Mouse (Mus musculus) lung, embryonic 14.5 days (tissue): ENCODE measurements at regions not wholly inside any gene's neighbourhood (a gene's known extent, or its start where the extent isn't known, plus 50 kb on each side); places are given as distances from the start of the nearest gene placed in this dataset.

Source experiments
- ATAC-seq: fragments of 200-750 bp; cut with Nextera tagmentation; 2 replicates; pipeline ENCODE4 v1.8.0; 2017; ENCODE audit warnings: mild to moderate bottlenecking, moderate TSS enrichment, moderate library complexity; ENCODE audit not compliant: insufficient read depth
- DNase-seq: peaks from one replicate; pipeline ENCODE4 v3.0.0-alpha.2; 2015
- H3K27ac ChIP-seq: fragments of 300-500 bp; sonication (generic); 2 replicates; pipeline ENCODE4 v1.5.1; 2014; ENCODE audit warnings: low read depth, mild to moderate bottlenecking, moderate library complexity
- H3K27me3 ChIP-seq: fragments of 300-500 bp; sonication (generic); 2 replicates; pipeline ENCODE4 v1.6.1; 2014; ENCODE audit warnings: low read length, control low read depth; ENCODE audit not compliant: insufficient read depth
- H3K36me3 ChIP-seq: fragments of 300-500 bp; sonication (generic); 2 replicates; pipeline ENCODE4 v1.6.1; 2014; ENCODE audit warnings: control low read depth; ENCODE audit not compliant: insufficient read depth
- H3K4me1 ChIP-seq: fragments of 300-500 bp; sonication (generic); 2 replicates; pipeline ENCODE4 v1.6.1; 2014; ENCODE audit warnings: antibody characterized with exemption, control low read depth; ENCODE audit not compliant: insufficient read depth
- H3K4me2 ChIP-seq: fragments of 300-500 bp; sonication (generic); 2 replicates; pipeline ENCODE4 v1.6.1; 2014; ENCODE audit warnings: mild to moderate bottlenecking
- H3K4me3 ChIP-seq: fragments of 300-500 bp; sonication (generic); 2 replicates; pipeline ENCODE4 v1.5.1; 2014; ENCODE audit warnings: low read depth, low read length
- H3K9ac ChIP-seq: fragments of 300-500 bp; sonication (generic); 2 replicates; pipeline ENCODE4 v1.6.1; 2014
- H3K9me3 ChIP-seq: fragments of 300-500 bp; sonication (generic); 2 replicates; pipeline ENCODE4 v1.6.1; 2016; ENCODE audit warnings: low read depth, low read length, control low read depth
- CTCF ChIP-seq: IDR thresholded peaks from 2 replicates; pipeline ENCODE4 v1.5.1; 2016; ENCODE audit warnings: antibody characterized with exemption, low read depth
- WGBS: fragments of 180-500 bp; shearing (Covaris S2); extraction: QIAGEN DNeasy Blood & Tissue Kit; methylation state at CpG from one replicate; pipeline ENCODE4 v1.1.7; 2014; 5-methylcytosine and 5-hydroxymethylcytosine counted together

- Histone ChIP-seq H3K9me3 (no peaks in the 10 kb centered on the region), H3K9ac (no peak overlapping the region), H3K27ac (no peak overlapping the region), H3K4me3 (no peak overlapping the region), H3K4me1 (no peaks in the 10 kb centered on the region), H3K4me2 (no peak overlapping the region), H3K27me3 (no peaks in the 10 kb centered on the region), H3K36me3 (no peaks in the 10 kb centered on the region)
- ATAC-seq = no peak
- TF ChIP-seq CTCF = no peak
- 84% methylated on average over 2 of the region's 2 CpGs for WGBS
- DNase-seq = no peak
Measured at GRCm38 (mm10) chr13:16700934-16701333, 689.3 kb downstream of the Inhba start.

- ATAC-seq (no peak), DNase-seq (no peak)
- Histone ChIP-seq H3K4me1 (no peaks in the 10 kb centered on the region), H3K9ac (no peak overlapping the region), H3K27me3 (no peaks in the 10 kb centered on the region), H3K36me3 (no peaks in the 10 kb centered on the region), H3K9me3 (no peaks in the 10 kb centered on the region), H3K4me3 (no peak overlapping the region), H3K4me2 (no peak overlapping the region), H3K27ac (no peak overlapping the region)
- WGBS = 41% methylated on average over 1 of the region's 1 CpGs
- no peak for TF ChIP-seq CTCF
Measured at GRCm38 (mm10) chr13:16702138-16702537, 690.5 kb downstream of the Inhba start.

- Histone ChIP-seq H3K36me3 (no peaks in the 10 kb centered on the region), H3K27me3 (no peaks in the 10 kb centered on the region), H3K4me2 (no peak overlapping the region), H3K4me3 (no peak overlapping the region), H3K9ac (no peak overlapping the region), H3K27ac (no peak overlapping the region), H3K4me1 (no peaks in the 10 kb centered on the region), H3K9me3 (no peaks in the 10 kb centered on the region)
- TF ChIP-seq CTCF = no peak
- DNase-seq (peak; percentile 28), ATAC-seq (peak; percentile 31; the same call in 1 of the 2 replicates)
- WGBS = 51% methylated on average over 10 of the region's 10 CpGs
Measured at GRCm38 (mm10) chr13:16705217-16706104, 693.8 kb downstream of the Inhba start.

GRCm38 (mm10) chr13:16706105-16706442 lies 694.4 kb downstream of the Inhba start:
- TF ChIP-seq CTCF = no peak

GRCm38 (mm10) chr13:16715296-16715960 lies 703.8 kb downstream of the Inhba start:
- ATAC-seq (peak; percentile 80; the same call in 1 of the 2 replicates), DNase-seq (peak; percentile 61)
- no peaks in the 10 kb centered on the region for H3K36me3 ChIP-seq
- no peak overlapping the region for H3K4me3 ChIP-seq
- no peaks in the 10 kb centered on the region for H3K27me3 ChIP-seq
- 20% methylated on average over 5 of the region's 5 CpGs for WGBS
- no peak for TF ChIP-seq CTCF
- no peak overlapping the region for H3K4me2 ChIP-seq
- no peaks in the 10 kb centered on the region for H3K9me3 ChIP-seq
- H3K27ac ChIP-seq = no peak overlapping the region
- no peak overlapping the region for H3K9ac ChIP-seq
- H3K4me1 ChIP-seq = no peaks in the 10 kb centered on the region

More at GRCm38 (mm10) chr13:16706105-16706442, 694.4 kb downstream of the Inhba start:
- ATAC-seq (no peak), DNase-seq (no peak)
- H3K36me3 ChIP-seq = no peaks in the 10 kb centered on the region
- no peaks in the 10 kb centered on the region for H3K4me1 ChIP-seq
- no peaks in the 10 kb centered on the region for H3K9me3 ChIP-seq
- H3K4me2 ChIP-seq = no peak overlapping the region
- no peak overlapping the region for H3K9ac ChIP-seq
- H3K27me3 ChIP-seq = no peaks in the 10 kb centered on the region
- 41% methylated on average over 1 of the region's 1 CpGs for WGBS
- H3K4me3 ChIP-seq = no peak overlapping the region
- no peak overlapping the region for H3K27ac ChIP-seq

- Histone ChIP-seq H3K36me3 (no peaks in the 10 kb centered on the region), H3K27me3 (no peaks in the 10 kb centered on the region), H3K9me3 (no peaks in the 10 kb centered on the region), H3K27ac (no peak overlapping the region), H3K9ac (no peak overlapping the region), H3K4me3 (no peak overlapping the region), H3K4me1 (no peaks in the 10 kb centered on the region), H3K4me2 (no peak overlapping the region)
- DNase-seq = peak; percentile 30
- ATAC-seq = no peak
- 16% methylated on average over 6 of the region's 6 CpGs for WGBS
- no peak for TF ChIP-seq CTCF
Measured at GRCm38 (mm10) chr13:16716340-16716739, 704.7 kb downstream of the Inhba start.
